Mouse (Mus musculus) lung, postnatal 36 days (tissue): ENCODE data around the gene Hspbp1.

Experiments used
- DNase-seq: peaks from one replicate; pipeline ENCODE4 v3.0.0; 2022; ENCODE audit warnings: mixed read lengths

Hspbp1 gene

GRCm38 (mm10) chr7:4663742-4664141 is 21.1 kb downstream of the Hspbp1 start:
- DNase-seq = no peak

GRCm38 (mm10) chr7:4663179-4663578 is 21.7 kb downstream of the Hspbp1 start:
- DNase-seq = no peak

GRCm38 (mm10) chr7:4659911-4660443 is 24.9 kb downstream of the Hspbp1 start:
- no peak for DNase-seq

GRCm38 (mm10) chr7:4658912-4659551 is 25.8 kb downstream of the Hspbp1 start, which contains the start of gene Ppp6r1:
TSS of gene Ppp6r1 (minus strand) at chr7:4659019.
- DNase-seq = peak; percentile 98

GRCm38 (mm10) chr7:4658128-4658907 is 26.6 kb downstream of the Hspbp1 start:
- DNase-seq = no peak

GRCm38 (mm10) chr7:4657521-4658127 is 27.2 kb downstream of the Hspbp1 start:
- peak; percentile 43 for DNase-seq

- DNase-seq = no peak
Measured at GRCm38 (mm10) chr7:4656818-4657217, 28.1 kb downstream of the Hspbp1 start.

GRCm38 (mm10) chr7:4655916-4656315 is 29.0 kb downstream of the Hspbp1 start:
- DNase-seq = no peak

- DNase-seq = no peak
Measured at GRCm38 (mm10) chr7:4655393-4655792, 29.5 kb downstream of the Hspbp1 start.

GRCm38 (mm10) chr7:4654221-4654620 is 30.6 kb downstream of the Hspbp1 start:
- no peak for DNase-seq

GRCm38 (mm10) chr7:4653780-4654179 is 31.1 kb downstream of the Hspbp1 start:
- peak; percentile 82 for DNase-seq

- DNase-seq = no peak
Measured at GRCm38 (mm10) chr7:4653351-4653750, 31.5 kb downstream of the Hspbp1 start.

GRCm38 (mm10) chr7:4652726-4653125 is 32.1 kb downstream of the Hspbp1 start:
- no peak for DNase-seq

- peak; percentile 36 for DNase-seq
Measured at GRCm38 (mm10) chr7:4651581-4651980, 33.3 kb downstream of the Hspbp1 start.

- DNase-seq = no peak
Measured at GRCm38 (mm10) chr7:4647992-4648391, 36.9 kb downstream of the Hspbp1 start.

GRCm38 (mm10) chr7:4647291-4647690 is 37.6 kb downstream of the Hspbp1 start:
- DNase-seq = peak; percentile 78

GRCm38 (mm10) chr7:4646806-4647205 is 38.1 kb downstream of the Hspbp1 start:
- no peak for DNase-seq

- no peak for DNase-seq
Measured at GRCm38 (mm10) chr7:4643225-4643624, 41.6 kb downstream of the Hspbp1 start.

- no peak for DNase-seq
Measured at GRCm38 (mm10) chr7:4641956-4642355, 42.9 kb downstream of the Hspbp1 start.

- no peak for DNase-seq
Measured at GRCm38 (mm10) chr7:4641155-4641554, 43.7 kb downstream of the Hspbp1 start.

GRCm38 (mm10) chr7:4636179-4636578 is 48.7 kb downstream of the Hspbp1 start:
- DNase-seq = no peak

- no peak for DNase-seq
Measured at GRCm38 (mm10) chr7:4631031-4631430, 53.8 kb downstream of the Hspbp1 start, which contains the start of gene Tmem86b. TSS of gene Tmem86b (minus strand) at chr7:4631422.

GRCm38 (mm10) chr7:4630198-4630597 is 54.7 kb downstream of the Hspbp1 start:
- no peak for DNase-seq

GRCm38 (mm10) chr7:4629586-4629985 is 55.3 kb downstream of the Hspbp1 start:
- no peak for DNase-seq
